9 mouse cellular contexts compared by ENCODE assay signal in genomic region chr17:69438990-69439491, GRCm38 (mm10). TPM values are rescaled to one million over a fixed set of nuclear protein-coding genes. Genes with fewer than 3 reads are reported as not detected.
DNase-seq lines count a peak whose midpoint lies in the region; ATAC-seq and TF ChIP-seq lines count a peak whose summit lies in the region.
"Had no signal": no experiment of that assay in that cellular context is flagged by ENCODE, and none has a peak within 500 bp of the region (broad histone marks: within the 10 kb centered on the region; RNA-seq: fewer than 3 reads in every experiment).

TSS of gene Akain1 (plus strand) at chr17:69439326.

- peak; percentile 95 for ATAC-seq in common myeloid progenitor, adult 5-6 weeks (replicated peaks; ENCODE audit: low read depth, poor library complexity, severe bottlenecking)
- peak; percentile 89 for ATAC-seq in hindbrain, postnatal 0 days

- peak within 1 kb of the TSS; percentile 59 for H3K4me3 ChIP-seq in hindbrain, postnatal 0 days (ENCODE audit: low read length)

- H3K27me3 ChIP-seq in hindbrain, postnatal 0 days (ENCODE audit: insufficient read depth, low read length), result peaks cover 17% of the 10 kb centered on the region

- under 1% methylated on average over 44 of the region's 44 CpGs for WGBS in hindbrain, postnatal 0 days

- peak within 1 kb of the TSS; percentile 92 for H3K4me2 ChIP-seq in hindbrain, postnatal 0 days (ENCODE audit: low read depth, low read length)

- TF ChIP-seq CTCF in hindbrain, postnatal 0 days (IDR thresholded peaks at IDR 0.05; ENCODE audit: low read depth), result no peak

- H3K9ac ChIP-seq in hindbrain, postnatal 0 days (replicated peaks; ENCODE audit: low read length), result peak within 1 kb of the TSS; percentile 45

- no peaks in the 10 kb centered on the region for H3K36me3 ChIP-seq in hindbrain, postnatal 0 days (ENCODE audit: insufficient read depth, low read length)

- intact Hi-C loops in left cerebral cortex, postnatal 36 days (cut with DNase I), result no loop called here

- no peak within 1 kb of the TSS for H3K27ac ChIP-seq in hindbrain, postnatal 0 days
- H3K27ac ChIP-seq: macrophage had no signal

- H3K9me3 ChIP-seq in hindbrain, postnatal 0 days (ENCODE audit: low read length), result no peaks in the 10 kb centered on the region

- DNase-seq in adrenal gland, adult 2 months, result peak; percentile 87
- peak; percentile 82 for DNase-seq in gastrocnemius, postnatal 10 days
- DNase-seq in hindbrain, postnatal 0 days (ENCODE audit: low spot score), result peak; percentile 79
- peak; percentile 41 to 42 for DNase-seq in left cerebral cortex, postnatal 36 days (ENCODE audit: low spot score in 2 of 2)
- DNase-seq in mesoderm, embryonic 11.5 days (ENCODE audit: low read depth, low spot score), result peak; percentile 84
- peak; percentile 62 for DNase-seq in right cerebral cortex, postnatal 4 days
- DNase-seq in adipocyte (ENCODE audit: low spot score), result no peak

- no peaks in the 10 kb centered on the region for H3K4me1 ChIP-seq in hindbrain, postnatal 0 days (ENCODE audit: insufficient read depth, low read length)

RNA-seq across cellular contexts. Expression of gene Akain1, which starts in this region (rescaled TPM):
- total RNA-seq in adrenal gland, adult 2 months (2021), result not detected
- 0.08 TPM in 1 of 2 replicates, not detected in the other for polyA plus RNA-seq in adrenal gland, adult 2 months (2012; rRNA removed)
- not detected in 2 replicates for total RNA-seq in common myeloid progenitor, adult 5-6 weeks (2017)
- not detected for total RNA-seq in gastrocnemius, postnatal 10 days (2021)
- total RNA-seq in hindbrain, postnatal 0 days (2014; rRNA removed), result 1.4 and 2.3 TPM in 2 replicates
- polyA plus RNA-seq in hindbrain, postnatal 0 days (2015; fragmentation: Nextera tagmentation; extraction: Ambion mirVana), result 1.9 and 2.3 TPM in 2 replicates
- 1 to 10 TPM; 4.5 to 5.6 TPM for total RNA-seq in left cerebral cortex, postnatal 36 days (2021)
- polyA plus RNA-seq: macrophage had no signal

Comparison
In these comparisons a context has a peak if more than half of its experiments do, and no peak if none do; other contexts are left out.
1. Peak in DNase-seq in adrenal gland, adult 2 months; RNA of the gene not detected or under 1 TPM.
2. Peak in ATAC-seq in common myeloid progenitor, adult 5-6 weeks; RNA of the gene not detected or under 1 TPM.
3. Peak in DNase-seq in gastrocnemius, postnatal 10 days; RNA of the gene not detected or under 1 TPM.